Mouse (Mus musculus) olfactory bulb, adult 2 months (tissue): ENCODE data around the gene Cobll1.

Experiments used
- CTCF ChIP-seq: fragments of 200-500 bp; IDR thresholded peaks from 2 replicates; pipeline ENCODE4 v1.5.1; 2012; ENCODE audit warnings: low read depth, mild to moderate bottlenecking, low read length, moderate library complexity; ENCODE audit not compliant: insufficient read depth
- POLR2A ChIP-seq: fragments of 200-500 bp; IDR thresholded peaks from 2 replicates; pipeline ENCODE4 v1.6.1; 2012; ENCODE audit warnings: mild to moderate bottlenecking, low read depth, low read length, moderate library complexity; ENCODE audit not compliant: insufficient read depth

DNA sequence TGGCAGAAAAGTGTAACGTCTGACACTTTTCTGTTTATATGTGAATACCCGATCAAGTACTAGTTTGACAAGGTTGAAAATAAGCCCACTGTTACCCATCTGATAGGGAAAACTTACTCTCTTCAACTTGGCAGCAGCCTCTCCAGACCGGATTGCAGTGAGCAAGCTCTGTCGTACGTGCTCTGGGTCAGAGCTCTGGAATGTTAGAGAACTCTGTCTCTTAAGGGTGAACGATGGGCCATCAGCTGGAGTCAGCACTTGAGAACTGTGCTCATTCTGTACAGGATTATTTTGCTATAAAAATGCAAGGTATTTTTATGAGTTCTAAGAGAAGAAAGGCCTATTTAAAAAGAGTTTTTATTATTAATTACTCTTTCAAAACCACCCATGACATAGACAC is 143.6 kb downstream of the Cobll1 start:
- TF ChIP-seq CTCF (no peak), POLR2A (no peak)
